Comparison of ENCODE assay signal across 9 mouse cellular contexts in genomic region chr7:38166930-38167645, GRCm38 (mm10). TPM values are rescaled to one million over a fixed set of nuclear protein-coding genes. Genes with fewer than 3 reads are reported as not detected.
DNase-seq lines count a peak whose midpoint lies in the region; ATAC-seq and TF ChIP-seq lines count a peak whose summit lies in the region.
"Had no signal": no experiment of that assay in that cellular context is flagged by ENCODE, and none has a peak within 500 bp of the region (broad histone marks: within the 10 kb centered on the region; RNA-seq: fewer than 3 reads in every experiment).

No protein-coding gene starts in this region.

- peak overlapping the region; percentile 32; the same call in 1 of the 2 replicates for H3K4me2 ChIP-seq in kidney, embryonic 14.5 days (replicated peaks; ENCODE audit: low read depth, low read length)
- peak overlapping the region; percentile 39 for H3K4me2 ChIP-seq in embryonic facial prominence, embryonic 15.5 days (replicated peaks)
- peak overlapping the region; percentile 59 for H3K4me2 ChIP-seq in intestine, postnatal 0 days (replicated peaks; ENCODE audit: low read depth)
- H3K4me2 ChIP-seq in midbrain, embryonic 16.5 days (ENCODE audit: low read length), result peak overlapping the region; percentile 34; the same call in 1 of the 2 replicates

- H3K4me3 ChIP-seq in kidney, embryonic 14.5 days (ENCODE audit: low read length), result no peak overlapping the region
- H3K4me3 ChIP-seq in embryonic facial prominence, embryonic 15.5 days (replicated peaks), result no peak overlapping the region
- H3K4me3 ChIP-seq in intestine, postnatal 0 days (ENCODE audit: low read depth, low read length), result peak overlapping the region; percentile 20
- peak overlapping the region; percentile 17; the same call in 1 of the 2 replicates for H3K4me3 ChIP-seq in midbrain, embryonic 16.5 days (ENCODE audit: low read depth, low read length)
- H3K4me3 ChIP-seq: layer of hippocampus, adult 2 months had no signal

- no peaks in the 10 kb centered on the region for H3K36me3 ChIP-seq in kidney, embryonic 14.5 days (ENCODE audit: control insufficient read depth, insufficient read depth, low read length)
- no peaks in the 10 kb centered on the region for H3K36me3 ChIP-seq in embryonic facial prominence, embryonic 15.5 days
- H3K36me3 ChIP-seq in intestine, postnatal 0 days (ENCODE audit: control insufficient read depth, insufficient read depth), result no peaks in the 10 kb centered on the region
- no peaks in the 10 kb centered on the region for H3K36me3 ChIP-seq in midbrain, embryonic 16.5 days (ENCODE audit: control insufficient read depth, insufficient read depth, low read length)

- no peak for TF ChIP-seq CTCF in intestine, postnatal 0 days (IDR thresholded peaks at IDR 0.05; ENCODE audit: low read depth)

- 54% methylated on average over 21 of the region's 21 CpGs for WGBS in kidney, embryonic 14.5 days
- 51% methylated on average over 21 of the region's 21 CpGs for WGBS in embryonic facial prominence, embryonic 15.5 days
- 17% methylated on average over 21 of the region's 21 CpGs for WGBS in intestine, postnatal 0 days
- WGBS in midbrain, embryonic 16.5 days, result 71% methylated on average over 21 of the region's 21 CpGs

- H3K9ac ChIP-seq in kidney, embryonic 14.5 days (ENCODE audit: low read depth, low read length), result no peak overlapping the region
- no peak overlapping the region; the same call in 1 of the 2 replicates for H3K9ac ChIP-seq in embryonic facial prominence, embryonic 15.5 days
- no peak overlapping the region for H3K9ac ChIP-seq in intestine, postnatal 0 days (ENCODE audit: low read depth, low read length)
- H3K9ac ChIP-seq in midbrain, embryonic 16.5 days (ENCODE audit: low read depth, low read length), result peak overlapping the region; percentile 41

- no peak overlapping the region for H3K27ac ChIP-seq in kidney, embryonic 14.5 days (ENCODE audit: low read depth, low read length)
- no peak overlapping the region for H3K27ac ChIP-seq in embryonic facial prominence, embryonic 15.5 days (replicated peaks)
- H3K27ac ChIP-seq in intestine, postnatal 0 days (ENCODE audit: low read depth, low read length), result no peak overlapping the region
- no peak overlapping the region for H3K27ac ChIP-seq in midbrain, embryonic 16.5 days (ENCODE audit: low read length)
- H3K27ac ChIP-seq: layer of hippocampus, adult 2 months had no signal

- H3K9me3 ChIP-seq in kidney, embryonic 14.5 days (ENCODE audit: control insufficient read depth, low read length), result no peaks in the 10 kb centered on the region
- no peaks in the 10 kb centered on the region for H3K9me3 ChIP-seq in embryonic facial prominence, embryonic 15.5 days (replicated peaks)
- H3K9me3 ChIP-seq in intestine, postnatal 0 days (ENCODE audit: control insufficient read depth), result no peaks in the 10 kb centered on the region
- H3K9me3 ChIP-seq in midbrain, embryonic 16.5 days (replicated peaks; ENCODE audit: control insufficient read depth, low read length, poor library complexity, severe bottlenecking), result no peaks in the 10 kb centered on the region

- ATAC-seq in kidney, embryonic 14.5 days (ENCODE audit: low FRiP score, low TSS enrichment), result no peak
- no peak for ATAC-seq in embryonic facial prominence, embryonic 15.5 days (ENCODE audit: insufficient number of reproducible peaks, low FRiP score, low TSS enrichment, low read depth)
- 0 out of 2 replicates have a peak, but pooled peaks have one; percentile 28 for ATAC-seq in intestine, postnatal 0 days
- 0 out of 2 replicates have a peak, but pooled peaks have one; percentile 33 for ATAC-seq in midbrain, embryonic 16.5 days

- no peaks in the 10 kb centered on the region for H3K27me3 ChIP-seq in kidney, embryonic 14.5 days (ENCODE audit: control insufficient read depth, insufficient read depth, low read length)
- H3K27me3 ChIP-seq in embryonic facial prominence, embryonic 15.5 days, result no peaks in the 10 kb centered on the region
- no peaks in the 10 kb centered on the region for H3K27me3 ChIP-seq in intestine, postnatal 0 days (replicated peaks; ENCODE audit: control insufficient read depth, insufficient read depth, low read length)
- H3K27me3 ChIP-seq in midbrain, embryonic 16.5 days (ENCODE audit: control insufficient read depth, insufficient read depth, low read depth, low read length), result no peaks in the 10 kb centered on the region

- DNase-seq in kidney, adult 9 months, result no peak
- DNase-seq in left cerebral cortex, adult 11 months (ENCODE audit: low spot score), result no peak
- DNase-seq in layer of hippocampus, adult 9-10 months (ENCODE audit: low spot score), result no peak
- no peak for DNase-seq in kidney, adult 11 months

- no peaks in the 10 kb centered on the region for H3K4me1 ChIP-seq in kidney, embryonic 14.5 days (ENCODE audit: control insufficient read depth, insufficient read depth, low read length)
- H3K4me1 ChIP-seq in embryonic facial prominence, embryonic 15.5 days, result peaks cover 12% of the 10 kb centered on the region
- 0 out of 2 replicates have a peak, but pooled peaks cover 3% of the 10 kb centered on the region for H3K4me1 ChIP-seq in intestine, postnatal 0 days (replicated peaks; ENCODE audit: control insufficient read depth, insufficient read depth, low read length)
- H3K4me1 ChIP-seq in midbrain, embryonic 16.5 days (ENCODE audit: control insufficient read depth, insufficient read depth, low read length), result no peaks in the 10 kb centered on the region

RNA-seq across cellular contexts. Expression of gene 1600014C10Rik, which starts 15.9 kb away (rescaled TPM):
- 12.0 and 16.6 TPM in 2 replicates for polyA plus RNA-seq in kidney, embryonic 14.5 days (2014; fragmentation: Nextera tagmentation; extraction: Ambion mirVana)
- 18.4 and 19.6 TPM in 2 replicates for polyA plus RNA-seq in embryonic facial prominence, embryonic 15.5 days (2015; fragmentation: Nextera tagmentation; extraction: Ambion mirVana)
- 16.9 and 18.2 TPM in 2 replicates for polyA plus RNA-seq in intestine, postnatal 0 days (2015; fragmentation: Nextera tagmentation; extraction: Ambion mirVana)
- 33.4 and 36.2 TPM in 2 replicates for polyA plus RNA-seq in midbrain, embryonic 16.5 days (2015; fragmentation: Nextera tagmentation; extraction: Ambion mirVana)

RNA-seq across cellular contexts. Expression of gene Ccne1, which starts 59.8 kb away (rescaled TPM):
- 89.3 and 100 TPM in 2 replicates for polyA plus RNA-seq in kidney, embryonic 14.5 days (2014; fragmentation: Nextera tagmentation; extraction: Ambion mirVana)
- polyA plus RNA-seq in embryonic facial prominence, embryonic 15.5 days (2015; fragmentation: Nextera tagmentation; extraction: Ambion mirVana), result 59.9 and 62.3 TPM in 2 replicates
- polyA plus RNA-seq in intestine, postnatal 0 days (2015; fragmentation: Nextera tagmentation; extraction: Ambion mirVana), result 12.0 and 12.6 TPM in 2 replicates
- polyA plus RNA-seq in midbrain, embryonic 16.5 days (2015; fragmentation: Nextera tagmentation; extraction: Ambion mirVana), result 9.6 and 13.2 TPM in 2 replicates

Comparison
In these comparisons a context has a peak if more than half of its experiments do, and no peak if none do; other contexts are left out.
1. ATAC-seq: peak in intestine, postnatal 0 days (single experiment) and midbrain, embryonic 16.5 days (single experiment); none in kidney, embryonic 14.5 days (single experiment) and embryonic facial prominence, embryonic 15.5 days (single experiment).
2. H3K4me3 ChIP-seq: peak in intestine, postnatal 0 days (single experiment) and midbrain, embryonic 16.5 days (single experiment); none in kidney, embryonic 14.5 days (single experiment) and embryonic facial prominence, embryonic 15.5 days (single experiment).
3. Peak in every context shown above with its lines, with median percentiles within 50 percentile points of each other: H3K4me2 ChIP-seq.